Mouse (Mus musculus) MEL (cell line): ENCODE measurements around the gene Brms1. TPM values are rescaled to one million over a fixed set of nuclear protein-coding genes. Genes with fewer than 3 reads are reported as not detected.

Experiments
- DNase-seq: peaks from one replicate; pipeline ENCODE4 v3.0.0; 2011; ENCODE audit warnings: low read depth, low spot score
- H3K27ac ChIP-seq: 2 replicates; pipeline ENCODE4 v1.5.1; 2012; ENCODE audit warnings: low read depth, mild to moderate bottlenecking, control low read depth, low read length, moderate library complexity; ENCODE audit not compliant: control insufficient read depth
- H3K27me3 ChIP-seq, 2 experiments: fragments of 150-350 bp in 1 of 2; sonication (generic) in 1 of 2; 2 replicates each; pipeline ENCODE4 v1.6.1; 2012; ENCODE audit warnings: low read length in 2 of 2, mild to moderate bottlenecking in 2 of 2, improper control_type of control experiment in 1 of 2, moderate library complexity in 1 of 2; ENCODE audit not compliant: insufficient read depth in 2 of 2, control insufficient read depth in 1 of 2
- H3K36me3 ChIP-seq, 2 experiments: 2 replicates each; pipeline ENCODE4 v1.6.1; 2012 to 2014; ENCODE audit warnings: low read length in 2 of 2, improper control_type of control experiment in 1 of 2, inconsistent platforms in 1 of 2, mild to moderate bottlenecking in 1 of 2; ENCODE audit not compliant: insufficient read depth in 2 of 2, control insufficient read depth in 1 of 2
- H3K4me1 ChIP-seq, 2 experiments: fragments of 150-350 bp in 1 of 2; sonication (generic) in 1 of 2; 2 replicates each; pipeline ENCODE4 v1.6.1; 2012; ENCODE audit warnings: low read length in 2 of 2, improper control_type of control experiment in 1 of 2, mild to moderate bottlenecking in 1 of 2; ENCODE audit not compliant: insufficient read depth in 2 of 2, control insufficient read depth in 1 of 2
- H3K4me3 ChIP-seq, 2 experiments: fragments of 150-350 bp in 1 of 2; sonication (generic) in 1 of 2; 2 replicates each; pipeline ENCODE4 v1.5.1; 2012; ENCODE audit warnings: low read depth in 2 of 2, low read length in 2 of 2, mild to moderate bottlenecking in 2 of 2, moderate library complexity in 2 of 2, control low read depth in 1 of 2, improper control_type of control experiment in 1 of 2; ENCODE audit not compliant: control insufficient read depth in 1 of 2, insufficient read depth in 1 of 2
- H3K79me2 ChIP-seq: 2 replicates; pipeline ENCODE4 v1.6.1; 2012; ENCODE audit warnings: mild to moderate bottlenecking, low read length, moderate library complexity; ENCODE audit not compliant: control insufficient read depth, poor library complexity, insufficient read depth
- H3K9ac ChIP-seq: 2 replicates; pipeline ENCODE4 v1.6.1; 2012; ENCODE audit warnings: low read depth, mild to moderate bottlenecking, control low read depth, low read length, moderate library complexity; ENCODE audit not compliant: control insufficient read depth, poor library complexity, severe bottlenecking
- H3K9me3 ChIP-seq: fragments of 150-350 bp; sonication (generic); replicated peaks from 2 replicates; pipeline ENCODE4 v1.6.1; 2012; ENCODE audit warnings: mild to moderate bottlenecking, low read length, improper control_type of control experiment, moderate library complexity; ENCODE audit not compliant: insufficient read depth
- CHD1 ChIP-seq: IDR thresholded peaks from 2 replicates; pipeline ENCODE4 v1.6.1; 2012; ENCODE audit warnings: low read depth, mild to moderate bottlenecking, inconsistent platforms, low read length, improper control_type of control experiment
- CTCF ChIP-seq, 3 experiments: IDR thresholded peaks in 2 of 3; conservative IDR thresholded peaks in 1 of 3; 2 replicates each; pipeline ENCODE4 v1.5.1; 2011 to 2012; ENCODE audit warnings: low read length in 3 of 3, low read depth in 2 of 3, mild to moderate bottlenecking in 2 of 3, improper control_type of control experiment in 1 of 3, inconsistent platforms in 1 of 3, mixed read lengths in 1 of 3, moderate library complexity in 1 of 3; ENCODE audit not compliant: control insufficient read depth in 1 of 3, insufficient read depth in 1 of 3, poor library complexity in 1 of 3, severe bottlenecking in 1 of 3
- ELF1 ChIP-seq: IDR thresholded peaks from 2 replicates; pipeline ENCODE4 v1.6.1; 2014; ENCODE audit warnings: low read depth, mild to moderate bottlenecking, inconsistent platforms, low read length, improper control_type of control experiment, moderate library complexity
- EP300 ChIP-seq, 2 experiments: IDR thresholded peaks; 2 replicates each; pipeline ENCODE4 v1.6.1; 2011; ENCODE audit warnings: improper control_type of control experiment in 2 of 2, low read length in 2 of 2, low read depth in 1 of 2, mild to moderate bottlenecking in 1 of 2
- GABPA ChIP-seq: IDR thresholded peaks from 2 replicates; pipeline ENCODE4 v1.6.1; 2012; ENCODE audit warnings: low read depth, mild to moderate bottlenecking, inconsistent platforms, low read length, improper control_type of control experiment, moderate library complexity
- GATA1 ChIP-seq: IDR thresholded peaks from 2 replicates; pipeline ENCODE4 v1.6.1; 2011; ENCODE audit warnings: low read depth, low read length, improper control_type of control experiment
- JUND ChIP-seq: IDR thresholded peaks from 2 replicates; pipeline ENCODE4 v1.6.1; 2011; ENCODE audit warnings: low read depth, mild to moderate bottlenecking, improper control_type of control experiment, low read length
- KAT2A ChIP-seq: conservative IDR thresholded peaks from 2 replicates; pipeline ENCODE4 v1.6.1; 2012; ENCODE audit warnings: low read depth, low read length, improper control_type of control experiment, inconsistent platforms
- MXI1 ChIP-seq: IDR thresholded peaks from 2 replicates; pipeline ENCODE4 v1.6.1; 2011; ENCODE audit warnings: mild to moderate bottlenecking, low read depth, low read length, improper control_type of control experiment
- MYB ChIP-seq: IDR thresholded peaks from 2 replicates; pipeline ENCODE4 v1.6.1; 2011; ENCODE audit warnings: mild to moderate bottlenecking, low read depth, low read length, improper control_type of control experiment
- NRF1 ChIP-seq: IDR thresholded peaks from 2 replicates; pipeline ENCODE4 v1.6.1; 2014; ENCODE audit warnings: low read depth, mild to moderate bottlenecking, inconsistent platforms, low read length, improper control_type of control experiment, moderate library complexity; ENCODE audit not compliant: poor library complexity, insufficient read depth, severe bottlenecking
- POLR2A ChIP-seq, 2 experiments: IDR thresholded peaks; 2 replicates each; pipeline ENCODE4 v1.6.1; 2011 to 2012; ENCODE audit warnings: low read length in 2 of 2, mild to moderate bottlenecking in 2 of 2, control low read depth in 1 of 2, improper control_type of control experiment in 1 of 2, low read depth in 1 of 2, moderate library complexity in 1 of 2; ENCODE audit not compliant: control insufficient read depth in 1 of 2, insufficient read depth in 1 of 2, poor library complexity in 1 of 2
- POLR2AphosphoS2 ChIP-seq: IDR thresholded peaks from 2 replicates; pipeline ENCODE4 v1.6.1; 2011; ENCODE audit warnings: low read length, improper control_type of control experiment
- RCOR1 ChIP-seq: IDR thresholded peaks from 2 replicates; pipeline ENCODE4 v1.6.1; 2012; ENCODE audit warnings: low read depth, mild to moderate bottlenecking, inconsistent platforms, low read length, improper control_type of control experiment
- SIN3A ChIP-seq: IDR thresholded peaks from 2 replicates; pipeline ENCODE4 v1.6.1; 2012; ENCODE audit warnings: low read length, improper control_type of control experiment, inconsistent platforms
- SMC3 ChIP-seq: IDR thresholded peaks from 2 replicates; pipeline ENCODE4 v1.6.1; 2011; ENCODE audit warnings: low read depth, low read length, improper control_type of control experiment
- TAL1 ChIP-seq: IDR thresholded peaks from 2 replicates; pipeline ENCODE4 v1.6.1; 2012; ENCODE audit warnings: mild to moderate bottlenecking, inconsistent platforms, low read length, moderate library complexity, mixed read lengths
- TCF12 ChIP-seq: IDR thresholded peaks from 2 replicates; pipeline ENCODE4 v1.6.1; 2014; ENCODE audit warnings: low read depth, mild to moderate bottlenecking, inconsistent platforms, low read length, improper control_type of control experiment, moderate library complexity
- UBTF ChIP-seq: IDR thresholded peaks from 2 replicates; pipeline ENCODE4 v1.6.1; 2012; ENCODE audit warnings: low read depth, mild to moderate bottlenecking, inconsistent platforms, low read length, improper control_type of control experiment, moderate library complexity, borderline replicate concordance; ENCODE audit not compliant: insufficient read depth
- USF2 ChIP-seq, 2 experiments: IDR thresholded peaks; 2 replicates each; pipeline ENCODE4 v1.6.1; 2011 to 2012; ENCODE audit warnings: improper control_type of control experiment in 2 of 2, low read length in 2 of 2, borderline replicate concordance in 1 of 2, inconsistent platforms in 1 of 2, low read depth in 1 of 2, mild to moderate bottlenecking in 1 of 2; ENCODE audit not compliant: insufficient read depth in 1 of 2
- ZMIZ1 ChIP-seq: IDR thresholded peaks from 2 replicates; pipeline ENCODE4 v1.6.1; 2012; ENCODE audit warnings: low read depth, mild to moderate bottlenecking, inconsistent platforms, low read length, improper control_type of control experiment, moderate library complexity
- polyA plus RNA-seq, 2 experiments: library from polyadenylated mRNA; stranded (reverse) in 1 of 2; unstranded in 1 of 2; fragments of >175 nt in 1 of 2; fragments of >200 nt in 1 of 2; gene quantifications; 2 replicates each; pipeline versions ENCODE4 v1.2.1 to v1.2.4; 2012; ENCODE audit warnings: low replicate concordance in 2 of 2, low read depth in 1 of 2; ENCODE audit not compliant: insufficient read length in 2 of 2, insufficient read depth in 1 of 2, missing spikeins in 1 of 2
- total RNA-seq: library from RNA; depleted of rRNA; stranded (reverse); fragments of 300-350 nt; gene quantifications from 2 replicates; pipeline ENCODE4 v1.2.3, GENCODE M21; 2012

The Brms1 gene
- total and polyA plus RNA-seq, 3 experiments = 29.6 to 78.6 TPM; not detected in 1

DNA sequence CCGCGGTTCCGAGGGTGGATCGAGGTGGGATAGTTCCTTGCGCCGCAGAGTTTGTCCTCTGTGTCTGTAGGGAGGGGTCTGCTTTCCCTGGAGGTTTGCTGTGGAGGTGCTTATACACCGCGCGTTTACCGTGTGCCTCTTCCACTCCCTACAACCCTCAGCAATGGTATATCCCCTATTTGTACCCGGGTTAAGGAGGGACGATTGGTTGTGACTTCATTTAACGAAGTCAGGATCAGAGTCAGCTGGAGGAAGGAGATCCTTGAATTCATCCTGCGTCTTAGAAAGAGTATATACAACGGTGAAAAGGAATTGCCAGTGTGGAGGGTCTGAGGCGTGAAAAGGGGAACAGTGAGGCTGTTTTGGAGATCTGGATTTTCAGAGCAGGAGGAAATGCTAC, 434 bp downstream of the Brms1 start:
- TF ChIP-seq USF2 (IDR thresholded peaks at IDR 0.05; ENCODE audit: borderline replicate concordance in 1 of 2, insufficient read depth in 1 of 2, low read depth in 1 of 2, low read length in 2 of 2) (no peak), UBTF (no peak), SIN3A (no peak), GATA1 (no peak), MYB (no peak), POLR2A (IDR thresholded peaks at IDR 0.05; ENCODE audit: control insufficient read depth in 1 of 2, insufficient read depth in 1 of 2, low read depth in 1 of 2, low read length in 2 of 2, poor library complexity in 1 of 2) (no peak), GABPA (no peak), MXI1 (no peak), POLR2AphosphoS2 (no peak), ZMIZ1 (no peak)
- Histone ChIP-seq H3K36me3 (peaks cover 2 to 7% of the 10 kb centered on the region in 2 experiments; a peak in 3 of 4 replicates), H3K27me3 (no peaks in the 10 kb centered on the region), H3K4me1 (peaks cover 2 to 18% of the 10 kb centered on the region in 2 experiments), H3K4me3 (peak overlapping the region; percentile 74 to 95), H3K9me3 (no peaks in the 10 kb centered on the region), H3K27ac (peak overlapping the region; percentile 56), H3K9ac (peak overlapping the region; percentile 88), H3K79me2 (peaks cover 21% of the 10 kb centered on the region)
- DNase-seq = no peak

DNA sequence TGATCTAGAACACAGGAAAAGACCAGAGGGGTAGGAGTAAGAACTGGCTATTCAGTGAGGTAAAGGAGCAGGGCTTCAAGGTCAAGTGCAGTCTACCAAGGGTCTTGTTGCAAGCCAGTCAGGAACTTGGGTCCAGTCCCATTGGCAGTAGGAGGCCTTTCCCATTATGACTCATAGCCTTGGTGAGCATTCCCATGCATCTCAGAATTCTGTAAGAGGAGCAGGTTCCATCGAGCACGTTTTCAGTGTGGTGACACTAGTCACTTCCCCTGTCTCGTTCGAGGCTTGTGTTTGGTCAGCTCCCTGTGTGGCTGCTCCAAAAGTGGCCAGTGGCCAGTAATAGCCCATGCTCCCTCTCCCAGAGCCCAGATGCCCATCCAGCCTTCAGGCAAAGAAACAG, 4.4 kb downstream of the Brms1 start:
- H3K4me1 ChIP-seq = no peaks in the 10 kb centered on the region; a peak in 2 of 4 replicates
- H3K36me3 ChIP-seq = peaks cover 2 to 4% of the 10 kb centered on the region in 2 experiments; a peak in 3 of 4 replicates
- H3K4me3 ChIP-seq = no peak overlapping the region
- no peak overlapping the region for H3K27ac ChIP-seq
- DNase-seq = no peak
- H3K27me3 ChIP-seq = no peaks in the 10 kb centered on the region
- no peak overlapping the region for H3K9ac ChIP-seq
- H3K79me2 ChIP-seq = peaks cover 15% of the 10 kb centered on the region
- no peaks in the 10 kb centered on the region for H3K9me3 ChIP-seq
- no peak for TF ChIP-seq TCF12
- TF ChIP-seq RCOR1 = no peak
- no peak for TF ChIP-seq KAT2A
- TF ChIP-seq NRF1 = no peak
- TF ChIP-seq CHD1 = no peak
- no peak for TF ChIP-seq MXI1
- no peak for TF ChIP-seq CTCF (IDR thresholded peaks at IDR 0.05 in 2 of 3, conservative IDR thresholded peaks at IDR 0.05 in 1 of 3; ENCODE audit: control insufficient read depth in 1 of 3, insufficient read depth in 1 of 3, low read depth in 2 of 3, low read length in 3 of 3, poor library complexity in 1 of 3, severe bottlenecking in 1 of 3)
- TF ChIP-seq MYB = no peak
- TF ChIP-seq GABPA = no peak
- TF ChIP-seq ELF1 = no peak
- no peak for TF ChIP-seq SMC3
- no peak for TF ChIP-seq JUND
- TF ChIP-seq TAL1 = no peak
- no peak for TF ChIP-seq EP300 (IDR thresholded peaks at IDR 0.05; ENCODE audit: low read depth in 1 of 2, low read length in 2 of 2)
- TF ChIP-seq, all 39 proteins: peak for 0
